ENCODE assay signal across 10 mouse cellular contexts in the genomic region with DNA sequence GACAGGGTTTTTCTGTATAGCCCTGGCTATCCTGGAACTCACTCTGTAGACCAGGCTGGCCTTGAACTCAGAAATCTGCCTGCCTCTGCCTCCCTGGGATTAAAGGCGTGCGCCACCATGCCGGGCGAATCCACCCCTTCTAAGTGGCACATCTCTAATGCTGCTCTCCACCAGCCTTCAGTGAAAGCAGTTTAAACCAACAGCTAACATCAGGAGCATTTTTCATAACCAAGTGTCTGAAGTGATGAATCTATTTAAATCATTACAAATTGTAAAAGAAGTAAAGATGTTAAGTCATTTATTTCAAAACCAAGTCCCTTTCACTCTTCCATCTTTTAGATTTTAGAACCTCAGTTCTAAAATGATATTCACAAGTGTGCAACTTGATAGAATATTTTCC. TPM values are rescaled to one million over a fixed set of nuclear protein-coding genes. Genes with fewer than 3 reads are reported as not detected.
DNase-seq lines count a peak whose midpoint lies in the region; ATAC-seq and TF ChIP-seq lines count a peak whose summit lies in the region.
"Had no signal": no experiment of that assay in that cellular context is flagged by ENCODE, and none has a peak within 500 bp of the region (broad histone marks: within the 10 kb centered on the region; RNA-seq: fewer than 3 reads in every experiment).

No protein-coding gene starts in this region.

- no peak for ATAC-seq in heart, embryonic 15.5 days (replicated peaks; ENCODE audit: insufficient number of reproducible peaks, insufficient read depth, low FRiP score, low read depth)
- no peak for ATAC-seq in neural tube, embryonic 13.5 days (ENCODE audit: low read depth)
- ATAC-seq in neural tube, embryonic 15.5 days (ENCODE audit: low FRiP score) = no peak
- ATAC-seq in limb, embryonic 14.5 days (ENCODE audit: low FRiP score, low read depth) = no peak

- H3K36me3 ChIP-seq in heart, embryonic 15.5 days = no peaks in the 10 kb centered on the region
- H3K36me3 ChIP-seq in neural tube, embryonic 13.5 days = no peaks in the 10 kb centered on the region
- no peaks in the 10 kb centered on the region for H3K36me3 ChIP-seq in neural tube, embryonic 15.5 days
- H3K36me3 ChIP-seq in limb, embryonic 14.5 days (ENCODE audit: control insufficient read depth, insufficient read depth, low read length) = no peaks in the 10 kb centered on the region

- H3K4me2 ChIP-seq in heart, embryonic 15.5 days = peak overlapping the region; percentile 81
- peak overlapping the region; percentile 51; the same call in 1 of the 2 replicates for H3K4me2 ChIP-seq in neural tube, embryonic 13.5 days
- H3K4me2 ChIP-seq in neural tube, embryonic 15.5 days = no peak overlapping the region; the same call in 1 of the 2 replicates
- H3K4me2 ChIP-seq in limb, embryonic 14.5 days (replicated peaks; ENCODE audit: low read depth, low read length, severe bottlenecking) = peak overlapping the region; percentile 47

- no peak for DNase-seq in heart, adult 18-20 months
- DNase-seq in limb, embryonic 14.5 days (ENCODE audit: low spot score) = no peak
- no peak for DNase-seq in retina, embryonic 14.5 days (ENCODE audit: low spot score)
- no peak for DNase-seq in cerebellum, adult 2 months
- DNase-seq in adipocyte (ENCODE audit: low spot score) = no peak
- DNase-seq: cerebellum, adult 11-12 months; gastrocnemius, postnatal 25 days had no signal

- 92% methylated on average over 4 of the region's 4 CpGs for WGBS in heart, embryonic 15.5 days
- WGBS in neural tube, embryonic 13.5 days = 95% methylated on average over 4 of the region's 4 CpGs
- WGBS in neural tube, embryonic 15.5 days = 94% methylated on average over 4 of the region's 4 CpGs
- 94% methylated on average over 4 of the region's 4 CpGs for WGBS in limb, embryonic 14.5 days
- WGBS in cerebellum, adult 2 months = 93% methylated on average over 4 of the region's 4 CpGs

- peaks cover 10% of the 10 kb centered on the region for H3K4me1 ChIP-seq in heart, embryonic 15.5 days (replicated peaks)
- no peaks in the 10 kb centered on the region for H3K4me1 ChIP-seq in neural tube, embryonic 13.5 days (replicated peaks)
- H3K4me1 ChIP-seq in neural tube, embryonic 15.5 days = 0 out of 2 replicates have a peak, but pooled peaks cover 4% of the 10 kb centered on the region
- no peaks in the 10 kb centered on the region for H3K4me1 ChIP-seq in limb, embryonic 14.5 days (ENCODE audit: control insufficient read depth, insufficient read depth, low read length)
- no peaks in the 10 kb centered on the region for H3K4me1 ChIP-seq in cerebellum, adult 2 months (ENCODE audit: control insufficient read depth, insufficient read depth, low read length)

- TF ChIP-seq CTCF in cerebellum, adult 2 months (IDR thresholded peaks at IDR 0.05; ENCODE audit: borderline replicate concordance, insufficient read depth, low read depth, low read length) = no peak

- H3K4me3 ChIP-seq in heart, embryonic 15.5 days = peak overlapping the region; percentile 59
- H3K4me3 ChIP-seq in neural tube, embryonic 13.5 days = no peak overlapping the region
- no peak overlapping the region for H3K4me3 ChIP-seq in neural tube, embryonic 15.5 days (replicated peaks)
- H3K4me3 ChIP-seq in limb, embryonic 14.5 days (replicated peaks; ENCODE audit: low read length) = peak overlapping the region; percentile 39
- no peak overlapping the region for H3K4me3 ChIP-seq in cerebellum, adult 2 months (replicated peaks; ENCODE audit: insufficient read depth, low read depth, low read length)

- no peaks in the 10 kb centered on the region for H3K9me3 ChIP-seq in heart, embryonic 15.5 days (replicated peaks)
- no peaks in the 10 kb centered on the region for H3K9me3 ChIP-seq in neural tube, embryonic 13.5 days
- H3K9me3 ChIP-seq in neural tube, embryonic 15.5 days (replicated peaks) = no peaks in the 10 kb centered on the region
- no peaks in the 10 kb centered on the region for H3K9me3 ChIP-seq in limb, embryonic 14.5 days (ENCODE audit: control insufficient read depth, low read length)

- H3K27me3 ChIP-seq in heart, embryonic 15.5 days = no peaks in the 10 kb centered on the region
- H3K27me3 ChIP-seq in neural tube, embryonic 13.5 days = no peaks in the 10 kb centered on the region
- H3K27me3 ChIP-seq in neural tube, embryonic 15.5 days (replicated peaks) = no peaks in the 10 kb centered on the region
- H3K27me3 ChIP-seq in limb, embryonic 14.5 days (ENCODE audit: control insufficient read depth, insufficient read depth, low read length) = no peaks in the 10 kb centered on the region
- H3K27me3 ChIP-seq in cerebellum, adult 2 months (ENCODE audit: control insufficient read depth, insufficient read depth, low read length) = no peaks in the 10 kb centered on the region

- no peak overlapping the region for H3K9ac ChIP-seq in heart, embryonic 15.5 days
- no peak overlapping the region for H3K9ac ChIP-seq in neural tube, embryonic 13.5 days
- H3K9ac ChIP-seq in neural tube, embryonic 15.5 days (replicated peaks) = no peak overlapping the region
- H3K9ac ChIP-seq in limb, embryonic 14.5 days (ENCODE audit: low read depth, low read length, severe bottlenecking) = peak overlapping the region; percentile 56; the same call in 1 of the 2 replicates

- TF ChIP-seq POLR2A in limb, embryonic 14.5 days (IDR thresholded peaks at IDR 0.05; ENCODE audit: borderline replicate concordance, extremely low read depth, insufficient read depth, insufficient read length) = no peak
- TF ChIP-seq POLR2A in cerebellum, adult 2 months (IDR thresholded peaks at IDR 0.05; ENCODE audit: borderline replicate concordance, insufficient read depth, low read length) = no peak

- no peak overlapping the region for H3K27ac ChIP-seq in heart, embryonic 15.5 days
- H3K27ac ChIP-seq in neural tube, embryonic 13.5 days (replicated peaks) = no peak overlapping the region
- H3K27ac ChIP-seq in neural tube, embryonic 15.5 days (replicated peaks) = no peak overlapping the region
- H3K27ac ChIP-seq in limb, embryonic 14.5 days (replicated peaks; ENCODE audit: low read depth, low read length) = 0 out of 2 replicates have a peak overlapping the region, but pooled peaks have one; percentile 76
- no peak overlapping the region for H3K27ac ChIP-seq in cerebellum, adult 2 months (ENCODE audit: insufficient read depth, low read length)

RNA-seq across cellular contexts. Expression of a gene that starts 0.8 kb away (rescaled TPM):
- polyA plus RNA-seq in heart, embryonic 15.5 days (2015; fragmentation: Nextera tagmentation; extraction: Ambion mirVana) = 4.5 and 7.7 TPM in 2 replicates
- 1 to 10 TPM; 2.3 to 2.4 TPM for total RNA-seq in heart, adult 18-20 months (2021)
- polyA plus RNA-seq in neural tube, embryonic 13.5 days (2015; fragmentation: Nextera tagmentation; extraction: Ambion mirVana) = 1.7 and 1.9 TPM in 2 replicates
- 1.1 and 7.5 TPM in 2 replicates for polyA plus RNA-seq in neural tube, embryonic 15.5 days (2015; fragmentation: Nextera tagmentation; extraction: Ambion mirVana)
- 8.9 and 11.1 TPM in 2 replicates for polyA plus RNA-seq in limb, embryonic 14.5 days (2012; rRNA removed)
- 18.0 and 19.3 TPM in 2 replicates for polyA plus RNA-seq in limb, embryonic 14.5 days (2014; fragmentation: Nextera tagmentation; extraction: Ambion mirVana)
- 4.4 and 4.9 TPM in 2 replicates for polyA plus RNA-seq in cerebellum, adult 2 months (2012; rRNA removed)

Comparison
In these comparisons a context has a peak if more than half of its experiments do, and no peak if none do; other contexts are left out.
1. H3K4me3 ChIP-seq: peak in heart, embryonic 15.5 days (single experiment) and limb, embryonic 14.5 days (single experiment); none in neural tube, embryonic 13.5 days (single experiment), neural tube, embryonic 15.5 days (single experiment) and cerebellum, adult 2 months (single experiment).